Mouse (Mus musculus): Measurements from ENCODE around the gene Vmn2r118.

The Vmn2r118 gene

DNA sequence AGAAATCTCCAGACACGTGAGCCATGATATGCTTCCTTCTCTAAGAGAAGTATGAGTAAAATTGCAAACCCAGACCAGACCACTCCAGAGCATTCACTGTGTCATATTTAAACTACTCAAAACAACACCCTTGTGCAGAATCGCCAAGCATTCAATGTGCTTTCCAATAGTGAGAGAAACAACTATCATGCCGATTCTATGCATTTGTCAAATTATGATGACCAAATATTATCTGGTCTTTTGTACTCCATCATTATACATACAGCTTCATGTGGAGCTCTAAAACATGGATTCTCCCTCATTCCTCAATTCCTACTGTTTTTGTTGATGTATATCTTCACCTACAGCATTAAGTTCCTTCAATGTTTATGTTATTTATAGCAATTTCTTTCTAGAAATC lies at the start of gene Vmn2r118:
TSS of gene Vmn2r118 (minus strand) at position 101 of the 400 bp plus-strand sequence.
- peak; percentile 1 for DNase-seq (ENCODE audit: low spot score)

DNA sequence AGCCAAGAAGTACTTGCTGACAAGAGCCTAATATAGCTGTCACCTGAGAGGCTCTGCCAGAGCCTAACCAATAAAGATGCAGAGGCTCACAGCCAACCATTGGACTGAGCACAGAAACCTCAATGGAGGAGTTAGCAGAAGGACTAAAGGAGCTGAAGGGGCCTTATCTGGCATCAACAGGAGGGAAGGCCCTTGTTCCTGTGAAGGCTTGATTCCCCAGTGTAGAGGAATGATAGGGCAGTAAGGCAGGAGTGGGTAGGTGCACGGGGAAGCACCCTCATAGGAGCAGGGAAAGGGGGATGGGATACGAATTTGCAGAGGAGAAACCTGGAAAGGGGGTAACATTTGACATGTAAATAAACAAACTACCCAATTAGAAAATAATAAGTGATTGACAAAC lies 36.1 kb upstream of the Vmn2r118 start:
- no peak for DNase-seq (ENCODE audit: low spot score)

DNA sequence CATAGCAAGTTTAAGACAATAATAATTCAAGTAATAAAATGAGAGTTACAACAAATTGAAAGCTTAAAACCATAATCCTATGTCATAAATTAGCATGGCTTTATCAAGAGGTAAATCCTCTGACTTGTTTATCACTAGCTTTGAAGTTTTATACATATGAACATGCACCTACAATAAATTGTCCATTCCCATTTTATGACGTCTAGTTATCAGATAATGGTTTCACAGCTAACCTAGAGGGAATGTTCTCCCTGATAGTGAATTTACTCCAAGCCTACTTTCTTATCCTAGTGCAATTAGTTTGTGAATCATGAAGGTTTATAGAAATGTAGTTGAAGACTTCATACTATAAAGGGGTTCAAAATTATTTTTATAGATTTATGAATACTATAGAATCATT lies 34.2 kb downstream of the Vmn2r118 start:
- no peak for DNase-seq (ENCODE audit: low spot score)

DNA sequence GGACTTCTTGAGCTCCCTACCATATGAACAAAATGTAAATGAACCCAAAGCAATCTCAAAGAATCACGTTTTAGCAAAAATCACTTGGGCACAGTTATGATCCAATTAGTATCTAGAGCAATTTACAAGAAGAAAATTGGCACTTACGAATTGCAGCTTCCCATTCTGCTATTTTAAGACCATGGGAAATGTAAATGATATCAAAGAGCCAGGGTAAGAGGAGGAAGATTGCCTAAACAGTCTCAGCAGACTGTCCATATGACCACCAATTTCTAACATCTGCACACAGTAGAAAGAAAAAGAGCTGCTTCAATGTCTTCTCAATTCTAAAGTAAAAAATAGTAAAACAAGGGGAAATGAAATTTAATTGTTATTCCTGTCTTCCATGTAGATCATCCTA lies 63.2 kb downstream of the Vmn2r118 start:
- DNase-seq (ENCODE audit: low spot score), result no peak

DNA sequence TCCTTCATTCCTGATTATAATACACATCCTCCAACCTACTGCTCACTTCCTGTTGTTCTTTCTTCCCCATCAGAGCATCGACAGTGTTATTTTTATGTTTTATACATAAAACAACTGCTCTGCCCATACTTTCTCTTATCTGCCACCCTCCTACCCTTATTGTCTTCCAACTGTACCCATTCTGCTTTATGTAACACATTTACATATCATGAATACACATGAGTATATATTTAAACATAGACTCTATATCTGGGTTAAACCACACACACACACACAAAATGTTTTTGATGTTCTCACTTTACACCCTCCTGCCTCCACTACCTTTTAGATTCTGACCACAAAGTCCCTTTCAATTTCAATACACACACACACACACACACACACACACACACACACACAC lies 76.5 kb downstream of the Vmn2r118 start:
- no peak for DNase-seq (ENCODE audit: low spot score)

All from adipocyte (in vitro differentiated cells).